Mouse (Mus musculus) ovary, adult 18-20 months (tissue): ENCODE results near the gene Kdm4b.
A peak's percentile ranks its signal among the peaks of the same experiment; 100 is the strongest.

Source experiments
- DNase-seq: peaks from one replicate; pipeline ENCODE4 v3.0.0; 2022; ENCODE audit warnings: low spot score, mixed read lengths

The Kdm4b gene

DNA sequence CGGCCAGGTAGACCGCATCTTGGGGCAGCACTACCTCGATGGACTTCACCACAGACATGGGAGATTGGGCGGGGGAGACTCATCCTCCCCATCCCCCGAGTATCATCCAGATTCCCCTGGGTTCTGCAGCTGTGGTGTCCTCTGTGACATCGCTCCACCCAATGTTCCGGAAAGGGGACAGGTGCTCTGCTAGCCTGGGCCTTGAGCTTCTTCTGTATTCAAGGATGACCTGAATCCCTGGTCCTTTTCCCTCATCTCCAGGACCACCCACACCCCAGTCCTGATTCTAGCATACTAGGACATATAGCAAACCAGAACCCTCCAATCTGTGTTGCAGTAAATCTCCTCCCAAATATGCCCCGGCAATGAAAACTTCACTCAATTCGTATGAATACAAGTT lies 25.7 kb upstream of the Kdm4b start, which contains the start of gene Arrdc5:
TSS of gene Arrdc5 (minus strand) at position 101 of the 400 bp plus-strand sequence.
- DNase-seq = no peak

DNA sequence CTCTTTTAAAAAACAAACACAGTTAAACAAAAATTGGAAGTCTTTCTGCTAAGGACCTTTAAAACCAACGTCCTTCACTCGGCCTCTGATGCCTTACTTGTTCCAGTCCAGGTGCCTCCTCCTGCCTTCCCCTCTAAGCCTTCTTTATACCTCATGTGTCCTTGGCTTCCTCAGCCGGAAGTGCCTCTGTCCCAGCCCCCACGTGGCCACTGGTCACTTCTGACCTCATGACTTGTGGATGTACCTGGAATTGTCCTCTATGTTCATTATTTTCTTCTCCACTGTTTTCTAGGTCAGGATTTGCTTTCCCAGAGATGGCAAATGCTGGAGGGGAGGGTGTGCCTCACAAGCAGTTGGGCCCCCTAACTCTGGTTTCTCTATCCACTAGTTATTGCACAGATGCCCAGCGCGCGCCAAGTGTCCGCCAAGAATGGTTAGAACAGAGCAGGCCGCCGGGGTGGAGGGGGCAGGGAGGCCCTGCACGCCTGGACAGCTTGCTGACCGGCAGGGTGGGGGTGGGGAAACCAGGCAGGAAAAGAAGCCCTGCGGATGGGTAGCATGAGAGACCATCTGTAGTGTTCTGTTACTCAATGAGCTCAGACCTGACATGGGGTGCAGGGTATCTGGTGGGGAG lies 23.4 kb upstream of the Kdm4b start:
- no peak for DNase-seq

DNA sequence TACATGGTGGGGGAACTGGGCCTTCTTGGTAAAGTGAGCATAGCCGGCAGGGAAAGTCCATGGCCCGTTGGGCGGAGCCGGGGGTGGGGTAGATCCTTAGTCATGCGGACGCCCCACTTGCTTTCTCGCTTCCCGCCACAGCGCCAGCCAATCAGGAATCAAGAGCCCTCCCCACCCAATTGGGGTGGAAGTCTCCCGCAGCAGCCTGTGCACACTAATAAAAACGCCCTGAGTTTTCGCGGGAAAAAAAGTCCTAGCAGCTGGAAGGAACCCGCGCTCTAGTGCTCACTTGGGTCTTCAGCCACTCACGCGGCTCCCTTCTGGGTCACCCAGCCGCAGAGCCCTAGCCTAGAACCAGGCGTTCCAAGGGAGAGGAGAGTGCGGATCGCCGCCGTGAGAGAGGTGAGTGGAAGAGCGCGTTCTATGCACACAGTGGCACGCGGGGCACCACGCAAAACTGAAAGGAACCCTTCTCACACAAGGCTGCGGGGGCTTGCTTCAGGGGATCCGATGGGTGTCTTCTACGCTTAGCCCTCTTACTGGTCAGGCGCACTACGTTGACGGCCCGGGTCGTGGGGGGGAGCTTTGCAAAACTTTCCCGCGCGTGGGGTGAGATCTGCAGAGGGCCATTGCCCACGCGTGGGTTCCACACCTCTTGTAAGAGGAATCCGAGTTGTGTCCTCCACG lies 22.6 kb upstream of the Kdm4b start, which contains the start of gene Uhrf1:
TSS of gene Uhrf1 (plus strand) at position 162 of the 687 bp plus-strand sequence.
- peak; percentile 76 for DNase-seq

DNA sequence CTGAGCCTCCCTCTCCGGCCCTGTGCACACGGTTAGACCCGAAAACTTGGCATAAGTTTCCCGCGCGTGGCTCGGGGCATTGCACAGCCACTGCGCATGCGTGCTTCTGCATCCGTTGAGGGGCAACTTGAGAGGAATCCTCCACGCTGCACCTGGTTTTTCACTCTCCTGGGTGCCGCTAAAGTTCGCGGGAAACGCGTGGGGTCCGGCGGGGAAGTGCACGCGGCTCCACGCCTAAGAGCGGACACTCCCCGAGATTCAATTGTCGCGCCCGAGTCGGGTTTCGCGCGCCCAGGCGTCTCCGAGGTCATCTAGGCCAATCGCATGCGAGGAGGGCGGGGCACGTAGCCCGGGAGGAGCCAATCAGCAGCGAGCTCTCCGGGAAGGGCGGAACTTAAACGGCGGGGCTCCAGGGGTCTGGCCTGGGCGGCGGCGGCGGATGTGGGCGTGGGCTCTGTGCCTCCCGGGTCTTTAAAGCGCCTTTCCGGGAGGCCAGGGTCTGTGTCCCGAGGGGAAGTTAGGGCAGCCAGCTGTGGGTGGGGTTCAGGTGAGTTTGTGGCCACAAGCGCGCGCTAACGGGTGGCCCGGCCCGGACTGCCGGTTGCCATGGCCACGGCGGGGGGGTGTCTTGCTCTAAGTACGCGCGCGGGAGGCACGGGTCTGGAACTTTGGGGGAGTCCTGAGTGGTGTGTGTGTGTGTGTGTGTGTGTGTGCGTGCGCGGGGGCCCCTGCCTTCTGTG lies 21.8 kb upstream of the Kdm4b start:
- DNase-seq = peak; percentile 89

DNA sequence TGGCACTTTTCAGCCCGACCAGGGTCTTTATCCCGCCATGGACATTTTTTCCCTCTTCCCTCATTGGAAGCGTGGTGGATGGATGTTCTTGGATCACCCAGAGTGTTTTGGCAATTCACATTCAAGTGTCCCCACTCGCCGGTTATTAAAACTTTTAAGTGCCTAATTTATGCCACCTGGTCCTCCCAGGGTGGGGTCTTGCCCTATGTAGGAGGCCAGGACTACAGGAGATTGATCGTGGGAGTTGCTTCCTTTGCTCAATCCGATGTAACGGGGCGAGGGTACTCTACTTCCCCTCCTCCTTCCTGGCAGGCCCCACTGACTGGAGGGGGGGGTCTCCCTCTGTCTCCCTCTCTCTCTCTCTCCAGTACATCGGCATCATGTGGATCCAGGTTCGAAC lies 21.1 kb upstream of the Kdm4b start:
- DNase-seq = no peak

DNA sequence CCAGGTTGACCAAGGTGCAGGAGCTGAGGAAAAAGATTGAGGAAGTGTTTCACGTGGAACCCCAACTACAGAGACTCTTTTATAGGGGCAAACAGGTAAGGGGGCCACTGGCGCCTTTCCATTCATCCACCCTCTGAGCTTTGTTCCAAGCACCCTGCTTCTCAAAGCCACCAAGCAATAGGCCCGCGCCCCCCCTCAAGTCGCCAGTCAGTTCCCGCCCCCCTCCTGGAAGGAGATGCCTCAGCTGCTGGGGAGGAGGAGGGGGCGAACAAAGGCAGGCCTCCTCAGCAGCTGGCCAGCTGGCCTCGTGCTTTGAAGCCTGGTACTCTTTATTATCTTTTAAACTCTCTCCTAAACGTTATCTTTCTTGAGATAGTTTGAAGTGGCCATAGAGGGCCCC lies 20.7 kb upstream of the Kdm4b start:
- DNase-seq = no peak

DNA sequence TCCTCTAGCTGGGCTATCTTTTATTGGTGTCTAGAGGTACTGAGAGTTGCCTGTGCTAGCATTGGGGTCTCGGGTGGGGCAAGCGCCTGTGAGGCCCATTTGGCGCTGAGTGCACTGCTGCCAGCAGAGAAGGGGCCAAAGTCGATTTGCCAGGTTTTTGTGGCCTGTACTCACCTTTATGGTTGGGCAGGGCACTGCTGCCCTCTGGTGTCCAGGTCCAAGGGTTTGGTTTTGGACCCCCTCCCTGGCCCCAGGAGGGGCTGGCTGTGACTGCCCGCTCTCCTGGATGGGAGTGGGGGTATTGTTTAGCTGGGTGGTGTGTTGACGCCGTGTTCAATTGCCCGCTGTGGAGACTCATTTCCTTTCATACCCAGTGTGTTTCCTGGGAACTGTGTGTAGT lies 20.0 kb upstream of the Kdm4b start:
- no peak for DNase-seq

DNA sequence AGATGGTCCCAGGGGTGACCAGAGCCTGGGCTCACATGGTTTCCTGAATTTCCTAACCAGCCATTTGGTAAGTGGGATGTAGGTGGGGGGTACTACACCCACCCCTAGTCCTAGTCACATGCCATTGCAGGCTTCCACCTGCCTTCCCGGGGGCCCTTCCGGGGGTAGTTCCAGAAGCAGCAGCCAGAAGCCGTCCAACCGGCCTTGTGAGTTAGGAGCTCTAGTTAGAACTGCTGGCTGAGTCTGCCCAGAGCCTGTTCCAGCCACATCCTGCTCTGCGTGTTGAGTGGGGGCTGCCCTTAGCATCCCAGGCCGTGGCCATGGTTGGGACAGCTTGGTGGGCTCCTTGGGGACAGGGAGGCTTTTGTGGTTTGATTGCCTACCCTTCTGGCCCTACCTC lies 17.8 kb upstream of the Kdm4b start:
- DNase-seq = no peak

DNA sequence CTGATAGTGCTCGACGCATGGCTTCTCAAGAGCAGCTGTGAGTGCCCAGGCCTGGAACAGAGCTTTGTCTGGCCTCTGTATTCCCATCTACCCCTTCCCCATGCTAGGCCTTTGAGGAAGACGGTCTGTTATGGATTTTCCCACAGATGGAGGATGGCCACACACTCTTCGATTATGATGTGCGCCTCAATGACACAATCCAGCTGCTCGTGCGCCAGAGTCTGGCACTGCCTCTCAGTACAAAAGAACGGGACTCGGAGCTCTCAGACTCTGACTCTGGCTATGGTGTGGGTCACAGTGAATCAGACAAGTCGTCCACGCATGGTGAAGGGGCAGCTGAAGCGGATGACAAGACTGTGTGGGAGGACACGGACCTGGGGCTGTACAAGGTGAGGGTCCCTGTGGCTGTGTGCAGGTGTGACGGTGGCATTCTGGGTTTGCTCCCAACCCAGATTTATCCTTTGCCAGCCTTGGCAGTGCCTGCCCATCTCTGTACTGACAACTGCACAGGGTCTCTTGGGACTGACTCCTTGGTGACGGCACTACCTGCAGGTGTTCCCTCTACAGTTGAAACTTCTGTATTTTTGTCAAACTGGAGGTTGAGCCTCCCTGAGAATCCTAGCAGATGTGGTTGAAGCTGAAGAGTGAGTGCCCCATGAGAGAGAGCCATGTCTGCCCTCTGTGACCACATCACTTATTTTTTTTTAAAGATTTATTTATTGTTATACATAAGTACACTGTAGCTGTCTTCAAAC lies 16.5 kb upstream of the Kdm4b start:
- no peak for DNase-seq

DNA sequence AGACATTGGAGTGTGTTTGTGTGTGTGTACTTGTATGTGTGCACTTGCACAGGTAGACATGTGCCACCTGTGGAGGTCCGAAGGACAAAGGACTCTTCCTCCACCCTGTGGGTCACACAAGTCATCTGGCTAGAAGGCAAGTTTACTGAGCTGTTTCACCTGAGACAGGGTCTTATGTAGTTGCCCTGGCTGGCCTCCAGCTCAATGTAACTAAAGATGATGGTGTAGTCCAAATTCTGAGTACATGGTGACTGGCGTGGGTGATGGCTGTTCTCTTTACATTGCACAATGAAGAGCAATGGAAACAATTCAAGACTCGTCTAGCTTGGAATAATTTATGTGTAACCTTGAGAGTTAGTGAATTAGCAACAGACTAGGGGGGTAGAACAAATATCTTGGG lies 1.4 kb upstream of the Kdm4b start:
- no peak for DNase-seq

DNA sequence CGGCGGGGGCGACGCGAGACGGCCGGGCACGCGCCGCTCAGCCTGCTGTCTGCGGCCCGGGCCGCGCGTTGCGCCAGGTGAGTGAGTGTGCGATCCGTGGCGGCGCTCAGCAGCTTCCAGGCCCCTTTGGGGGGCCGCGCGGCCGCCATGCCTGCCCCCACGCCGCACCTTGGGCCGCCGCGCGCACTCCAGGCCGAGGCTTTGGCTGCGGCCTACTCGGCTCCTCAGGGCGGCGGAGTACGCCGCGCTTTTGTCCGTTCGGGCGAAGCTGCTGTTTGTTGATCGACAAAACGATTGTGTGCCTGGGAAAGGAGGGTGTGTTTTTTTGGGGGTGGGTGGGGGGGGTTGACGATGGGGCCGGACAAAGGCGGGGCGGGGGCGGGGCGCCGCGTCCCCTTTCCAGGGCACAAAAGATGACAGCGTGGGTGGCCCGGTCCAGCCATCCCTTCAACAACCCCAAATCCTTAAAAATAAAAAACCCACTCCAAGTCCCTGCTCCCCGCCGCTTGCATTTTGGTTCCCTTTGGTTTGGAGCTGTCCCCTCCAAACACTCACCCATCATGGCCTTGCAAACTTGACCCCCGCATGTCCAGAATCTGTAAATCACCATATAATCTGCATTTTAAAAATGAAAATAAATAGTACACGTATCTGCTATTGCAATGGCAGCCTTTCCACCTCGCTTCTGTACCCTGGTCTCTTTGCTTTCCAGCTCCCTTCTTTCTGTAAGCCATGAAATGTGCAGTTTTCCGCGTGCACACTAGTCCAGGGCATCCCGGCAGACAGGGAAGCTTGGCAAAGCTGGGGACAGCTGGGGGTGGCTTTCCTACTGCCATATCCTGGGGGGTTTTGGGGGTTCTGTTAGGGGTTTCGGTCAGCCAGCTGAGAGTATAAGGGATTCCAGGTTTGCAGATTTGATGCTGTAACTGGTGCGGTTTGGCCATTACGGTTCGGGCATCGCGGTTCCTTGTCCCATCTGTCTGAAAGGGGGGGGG lies 588 bp downstream of the Kdm4b start:
- no peak for DNase-seq

DNA sequence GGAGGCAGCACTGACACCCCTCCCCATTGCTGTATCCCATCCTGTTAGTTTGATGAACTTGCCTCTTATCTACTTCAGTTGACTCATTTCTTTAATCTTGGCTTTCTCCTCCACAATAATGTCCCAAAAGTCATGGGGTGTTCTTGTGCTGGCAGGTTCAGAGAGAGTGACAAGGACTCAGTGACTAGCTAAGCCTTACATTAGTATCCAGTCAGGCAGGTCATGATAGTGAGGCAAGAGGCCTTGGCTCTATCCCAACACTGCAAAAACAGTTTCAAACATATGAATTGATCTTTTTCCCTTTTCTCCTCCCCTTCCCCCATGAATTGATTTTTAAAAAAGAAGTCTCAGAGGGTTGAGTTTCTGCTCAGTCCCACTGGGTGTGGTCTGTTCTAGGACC lies 3.4 kb downstream of the Kdm4b start:
- DNase-seq = no peak

DNA sequence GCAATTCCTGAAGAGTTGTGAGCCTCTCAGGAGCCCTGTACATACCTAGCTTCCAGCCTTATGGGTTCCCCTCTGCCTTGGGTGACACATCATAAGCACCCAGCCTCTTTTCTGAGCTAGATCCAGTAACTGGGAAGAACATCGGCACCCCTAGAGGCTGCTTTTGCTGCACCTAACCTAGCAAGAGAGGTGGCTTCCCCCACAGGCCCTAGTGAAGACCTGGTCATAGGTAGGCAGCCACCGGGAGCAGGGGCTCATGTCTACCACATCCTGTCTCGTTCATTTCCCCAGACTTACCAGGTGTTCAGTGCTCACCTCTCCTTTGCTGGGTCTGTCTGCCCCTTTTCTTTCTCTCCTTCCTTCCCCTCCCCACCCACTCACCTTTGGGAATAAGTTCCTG lies 4.5 kb downstream of the Kdm4b start:
- DNase-seq = no peak

DNA sequence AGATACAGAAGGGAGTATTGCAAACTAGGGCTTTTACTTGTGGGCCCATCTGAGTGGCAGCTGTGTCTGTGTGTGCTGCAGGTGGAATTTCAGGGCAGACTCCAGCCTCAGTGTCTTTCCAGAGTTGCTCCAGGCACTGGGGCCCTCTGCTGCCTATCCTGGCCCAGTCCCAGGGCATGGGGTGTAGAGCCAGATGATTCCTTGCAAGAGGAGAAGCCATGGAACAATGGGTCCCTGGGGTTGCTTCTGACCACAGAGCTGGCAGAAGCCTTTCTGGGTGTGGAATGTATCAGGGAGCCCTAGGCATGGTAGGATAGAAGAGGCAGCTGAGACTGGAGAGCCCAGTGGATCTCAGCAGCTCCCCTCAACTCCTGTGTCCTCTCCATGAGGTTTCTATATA lies 5.4 kb downstream of the Kdm4b start:
- DNase-seq = no peak

DNA sequence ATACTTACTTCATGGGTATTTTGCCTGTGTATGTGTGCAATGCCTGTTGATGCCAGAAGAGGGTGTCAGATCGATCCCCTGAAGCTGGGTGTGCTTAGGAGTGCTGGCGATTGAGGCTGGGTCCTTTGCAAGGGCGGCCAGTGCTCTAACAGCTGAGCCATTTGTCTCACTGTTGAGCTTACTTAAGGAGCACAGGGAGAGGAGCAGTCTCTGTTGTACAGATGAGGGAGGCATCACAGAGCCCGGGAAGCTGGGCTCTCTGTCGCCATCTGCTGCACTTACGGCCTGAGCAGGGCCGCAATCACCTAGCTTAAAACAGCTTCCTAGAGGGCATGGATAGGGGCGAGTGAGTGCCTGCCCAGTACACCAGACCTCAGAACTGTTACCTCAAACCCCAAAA lies 7.1 kb downstream of the Kdm4b start:
- no peak for DNase-seq

DNA sequence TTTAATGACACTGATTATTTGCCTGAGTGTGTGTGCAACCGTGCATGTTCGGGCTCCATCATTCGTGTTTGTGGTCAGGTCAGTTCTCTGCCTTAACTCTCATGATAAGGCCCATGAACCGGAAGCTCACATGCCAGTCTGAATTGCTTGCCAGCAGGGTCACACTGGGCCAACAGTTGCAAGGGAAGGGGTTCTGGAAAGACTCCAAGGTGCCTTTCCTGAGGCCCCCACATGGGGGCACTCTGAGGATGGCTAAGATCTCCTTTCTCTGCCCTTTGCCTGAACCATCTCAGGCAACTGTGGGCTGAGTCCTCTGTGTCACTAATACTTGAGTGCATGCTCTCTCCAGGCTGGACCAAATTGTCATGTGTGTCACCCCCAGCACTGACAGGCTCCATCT lies 11.3 kb downstream of the Kdm4b start:
- no peak for DNase-seq

DNA sequence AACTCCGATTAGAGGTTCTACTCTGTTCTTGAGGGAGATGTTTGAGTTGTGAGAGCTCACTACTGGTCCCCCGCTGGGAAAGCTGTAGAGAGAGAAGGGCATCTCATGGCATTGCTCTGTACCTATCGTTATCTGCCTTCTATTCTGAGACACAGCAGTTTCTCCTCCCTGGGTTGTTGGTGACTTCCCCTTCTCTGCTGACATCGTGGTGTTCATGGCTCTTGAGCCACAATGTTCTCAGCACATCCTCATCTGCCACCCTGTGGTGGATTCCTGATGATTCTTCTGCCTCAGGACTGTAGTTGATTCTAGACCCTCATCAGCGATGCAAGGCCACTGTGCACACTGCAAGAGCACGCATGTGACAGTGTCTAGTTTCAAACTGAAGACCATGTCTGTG lies 11.9 kb downstream of the Kdm4b start:
- no peak for DNase-seq

DNA sequence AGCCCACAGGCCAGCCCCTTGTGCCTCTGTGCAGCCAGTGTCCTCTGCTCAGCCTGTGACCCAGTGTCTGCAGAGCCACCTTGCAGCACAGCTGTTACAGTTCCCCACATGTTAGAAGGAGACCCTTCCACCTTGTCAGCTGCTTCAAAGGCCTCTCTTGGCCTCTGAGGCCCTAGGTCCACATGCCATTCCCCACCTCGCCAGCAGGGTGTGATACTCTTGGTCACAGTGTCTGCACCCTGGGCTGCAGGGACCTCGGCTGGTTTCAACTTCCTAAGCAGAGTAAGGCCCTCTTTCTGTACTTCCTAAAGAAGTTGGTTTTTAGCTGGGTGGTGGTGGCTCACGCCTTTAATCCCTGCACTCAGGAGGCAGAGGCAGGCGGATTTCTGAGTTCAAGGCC lies 13.0 kb downstream of the Kdm4b start:
- DNase-seq = no peak

DNA sequence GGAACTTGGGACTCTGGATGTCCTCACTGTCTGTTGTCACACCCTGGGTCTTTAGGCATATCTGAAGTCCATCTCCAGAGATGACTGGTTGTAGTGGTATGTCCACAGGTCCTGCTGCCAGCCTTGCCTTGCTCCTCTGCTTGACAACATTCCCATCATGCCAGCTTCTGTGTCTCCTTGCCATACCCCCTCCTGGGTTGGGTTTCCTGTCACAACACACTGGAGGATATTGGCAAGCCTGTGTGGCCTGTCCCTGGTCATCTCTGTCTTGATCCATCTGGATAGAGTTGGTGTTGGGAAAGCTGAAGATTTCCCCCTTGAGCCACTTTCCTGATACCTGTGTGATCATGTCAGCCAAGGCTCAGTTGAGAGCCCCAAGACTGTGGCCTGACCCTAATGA lies 14.9 kb downstream of the Kdm4b start:
- no peak for DNase-seq

DNA sequence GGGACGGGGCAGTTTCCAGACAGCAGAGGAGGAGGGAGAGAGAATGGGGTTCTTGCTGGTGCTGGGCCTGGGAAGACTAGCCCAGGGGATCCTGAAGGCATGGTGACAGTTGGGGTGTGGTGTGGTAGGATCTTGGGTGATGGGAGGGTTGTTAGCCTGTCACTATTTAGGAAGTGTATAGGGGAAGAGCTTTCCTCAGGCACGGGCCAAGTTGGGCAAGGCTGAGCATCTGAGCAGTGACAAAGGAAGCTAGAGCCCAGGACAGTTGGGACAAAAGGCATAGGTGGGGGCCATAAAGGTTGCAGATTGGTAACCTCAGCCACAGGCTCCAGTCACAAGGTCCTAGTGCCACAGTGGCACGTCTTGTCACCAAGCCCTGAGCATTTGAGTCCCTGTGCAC lies 17.6 kb downstream of the Kdm4b start:
- no peak for DNase-seq

DNA sequence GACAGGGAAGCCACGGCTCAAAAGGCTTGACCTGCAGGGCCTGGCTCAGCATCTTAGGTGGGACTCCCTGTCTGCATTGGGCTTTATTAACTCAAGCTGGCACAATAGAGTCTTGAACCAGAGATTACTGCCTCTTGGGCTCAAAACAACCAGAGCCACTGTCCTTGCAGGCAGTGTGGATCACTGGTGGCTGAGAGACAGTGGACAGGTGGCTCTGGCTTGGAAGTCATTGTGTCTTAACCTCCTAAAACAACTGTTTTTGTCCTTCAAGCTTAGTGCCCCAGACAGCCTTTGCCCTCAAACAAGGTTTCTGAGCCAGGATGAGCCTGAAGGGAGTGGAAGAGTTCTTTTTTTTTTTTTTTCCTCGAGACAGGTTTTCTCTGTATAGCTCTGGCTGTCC lies 19.5 kb downstream of the Kdm4b start:
- DNase-seq = no peak
